Mouse (Mus musculus): ENCODE measurements around the gene Pcbp4. TPM values are rescaled to one million over a fixed set of nuclear protein-coding genes. Genes with fewer than 3 reads are reported as not detected.
A peak's percentile ranks its signal among the peaks of the same experiment; 100 is the strongest.

Gene Pcbp4
- total RNA-seq, 2 experiments from 2014 or later, result 161 to 166 TPM

DNA sequence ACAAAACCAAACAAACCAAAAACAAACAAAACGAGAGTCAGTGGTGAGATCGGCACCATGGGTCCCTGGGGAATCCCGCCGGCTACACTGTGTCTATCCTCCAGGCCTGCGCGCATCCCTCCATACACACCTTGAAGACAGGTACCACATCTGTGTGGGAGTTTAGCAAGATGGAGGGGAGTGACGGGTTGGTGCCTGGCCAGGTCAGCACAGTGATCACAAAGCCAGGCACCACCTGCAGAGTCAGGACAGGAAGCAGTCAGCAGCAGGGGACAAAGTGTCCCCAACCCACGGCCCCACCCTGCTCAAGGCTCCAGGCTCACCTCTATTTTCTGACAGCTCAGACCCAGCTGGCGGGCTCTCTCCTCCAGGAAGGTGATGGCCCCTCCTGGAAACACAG, 16.5 kb upstream of the Pcbp4 start:
- DNase-seq (ENCODE audit: low spot score in 2 of 2), result no peak
- intact Hi-C loops (cut with DNase I), result no loop called here

DNA sequence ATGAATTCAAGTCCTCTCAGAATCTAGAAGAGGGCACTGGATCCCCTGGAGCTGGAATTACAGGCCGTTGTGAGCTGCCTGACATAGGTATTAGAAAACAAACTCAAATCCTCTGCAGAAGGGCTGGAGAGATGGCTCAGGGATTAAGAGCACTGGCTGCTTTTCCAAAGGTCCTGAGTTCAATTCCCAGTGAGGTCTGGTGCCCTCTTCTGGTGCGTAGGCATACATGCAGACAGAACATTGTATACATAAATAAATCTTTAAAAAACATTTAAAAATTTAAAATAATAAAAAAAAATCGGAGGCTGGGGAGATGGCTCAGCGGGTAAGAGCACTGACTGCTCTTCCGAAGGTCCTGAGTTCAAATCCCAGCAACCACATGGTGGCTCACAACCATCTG, 10.4 kb upstream of the Pcbp4 start:
- no peak for DNase-seq (ENCODE audit: low spot score in 2 of 2)
- intact Hi-C loops (cut with DNase I), result no loop called here

DNA sequence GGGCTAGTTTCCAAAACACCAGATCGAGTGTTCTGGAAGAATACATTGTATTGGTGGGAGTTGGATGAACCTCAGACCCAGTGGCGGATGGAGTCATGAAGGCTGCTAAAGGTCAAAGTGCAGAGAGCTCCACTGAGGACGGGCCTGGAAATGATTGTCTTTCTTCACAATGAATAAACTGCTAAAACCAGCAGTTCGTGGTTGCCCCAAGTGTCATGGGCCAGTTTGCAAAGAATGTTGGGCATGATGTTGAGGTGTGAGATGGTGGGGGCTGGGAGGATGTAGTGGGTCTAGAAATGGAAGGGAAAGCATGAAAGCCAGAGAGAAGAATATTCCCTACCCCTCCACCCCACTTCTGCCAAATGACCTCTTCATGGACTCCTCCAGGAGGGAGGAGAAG, 8.3 kb upstream of the Pcbp4 start:
- intact Hi-C loops (cut with DNase I), result no loop called here
- no peak for DNase-seq (ENCODE audit: low spot score in 2 of 2)

DNA sequence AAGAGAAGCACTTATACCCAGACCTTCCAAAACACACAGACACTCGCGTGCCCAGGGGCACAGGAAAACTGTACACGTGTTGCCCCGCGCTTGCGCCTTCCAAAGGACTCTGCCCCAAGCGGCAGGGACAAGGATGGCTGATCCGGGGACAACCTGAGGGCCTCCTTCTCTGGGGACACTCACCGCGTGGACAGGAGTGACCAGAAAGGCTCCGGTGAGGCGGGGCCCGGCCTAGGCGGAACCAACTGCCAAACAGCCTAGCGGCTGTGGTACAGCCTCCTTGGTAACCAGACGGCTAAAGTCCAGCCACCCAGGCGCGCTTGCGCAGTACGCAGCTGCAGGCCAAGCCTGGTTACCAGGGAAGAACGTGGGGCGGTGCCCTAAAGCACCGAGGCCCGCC, 5.7 kb upstream of the Pcbp4 start, which contains the start of the genes Abhd14b and Abhd14a:
TSS of gene Abhd14b (plus strand) at position 112 of the 400 bp plus-strand sequence.
TSS of gene Abhd14a (minus strand) at position 331 of the 400 bp plus-strand sequence.
- intact Hi-C loops (cut with DNase I), result no loop called here
- DNase-seq (ENCODE audit: low spot score in 2 of 2), result peak; percentile 92 to 96

DNA sequence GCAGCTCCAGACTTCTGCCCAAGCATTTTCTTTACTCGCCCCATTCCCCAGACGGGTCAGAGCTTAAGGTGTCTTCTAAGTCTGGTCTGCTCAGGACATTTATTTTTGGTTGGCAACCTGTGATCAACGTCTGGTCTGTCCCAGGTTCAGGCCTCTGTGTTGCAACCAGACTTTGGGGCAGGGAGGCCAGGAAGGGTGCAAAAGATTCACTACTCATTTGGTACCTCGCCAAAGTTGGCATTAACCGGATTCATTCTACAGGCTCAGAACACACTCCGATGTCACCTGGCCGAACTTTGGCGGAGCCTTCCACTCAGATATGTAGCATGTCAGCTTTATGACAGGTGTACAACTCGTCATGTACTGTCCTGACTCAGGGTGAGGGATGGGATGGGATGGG, 5.1 kb upstream of the Pcbp4 start:
- intact Hi-C loops (cut with DNase I), result loop anchor here (2.0 kb wide), 1 partner anchor 29 kb away; the partner anchor contains the start of gene Parp3
- DNase-seq (ENCODE audit: low spot score in 2 of 2), result no peak

DNA sequence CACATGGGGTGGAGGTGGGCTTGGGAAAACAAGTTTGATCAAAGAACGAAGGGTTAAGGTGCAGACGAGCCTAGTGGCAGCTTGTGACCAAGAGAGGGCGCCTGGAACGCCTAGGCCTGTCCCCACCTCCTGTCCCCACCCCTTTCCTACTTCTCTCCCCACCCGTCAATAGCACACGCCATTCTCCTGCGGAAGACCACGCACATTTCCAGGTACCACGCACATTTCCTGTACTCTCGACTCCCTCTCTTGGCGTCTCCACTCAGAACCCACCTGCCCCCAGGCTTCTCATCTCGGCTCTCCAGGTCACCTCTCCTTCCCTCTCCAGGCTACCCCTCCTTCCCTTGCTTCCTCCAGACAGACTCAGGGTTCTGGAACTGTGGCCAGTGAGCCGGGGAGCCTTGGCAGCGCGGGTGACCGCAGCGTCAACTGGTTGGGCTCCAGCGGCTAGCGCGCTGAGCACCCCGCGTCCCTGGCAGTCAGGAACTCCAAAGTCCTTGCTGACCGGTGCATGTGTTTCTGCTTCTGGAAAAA, 4.5 kb upstream of the Pcbp4 start:
- intact Hi-C loops (cut with DNase I), result loop anchor here (2.0 kb wide), 1 partner anchor 28 kb away; the partner anchor contains the start of gene Parp3
- DNase-seq (ENCODE audit: low spot score in 2 of 2), result peak; percentile 75 to 77

DNA sequence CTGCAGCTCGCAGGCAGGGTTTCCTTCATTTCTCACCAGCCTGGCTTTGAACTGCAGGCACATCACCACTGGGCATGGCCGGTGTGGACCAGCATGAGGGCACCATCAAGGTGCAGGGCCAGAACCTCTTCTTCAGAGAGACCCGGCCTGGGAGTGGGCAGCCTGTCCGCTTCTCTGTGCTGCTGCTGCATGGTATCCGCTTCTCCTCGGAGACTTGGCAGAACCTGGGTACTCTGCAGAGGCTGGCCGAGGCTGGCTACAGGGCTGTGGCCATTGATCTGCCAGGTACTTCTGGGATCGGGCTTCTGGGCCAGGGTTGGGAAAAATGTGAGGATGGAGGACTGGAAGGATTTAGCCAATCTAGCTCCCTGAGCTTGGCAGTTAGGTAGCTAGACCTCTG, 3.1 kb upstream of the Pcbp4 start:
- no peak for DNase-seq (ENCODE audit: low spot score in 2 of 2)
- intact Hi-C loops (cut with DNase I), result loop anchor here (2.0 kb wide), 1 partner anchor 27 kb away; the partner anchor contains the start of gene Parp3

DNA sequence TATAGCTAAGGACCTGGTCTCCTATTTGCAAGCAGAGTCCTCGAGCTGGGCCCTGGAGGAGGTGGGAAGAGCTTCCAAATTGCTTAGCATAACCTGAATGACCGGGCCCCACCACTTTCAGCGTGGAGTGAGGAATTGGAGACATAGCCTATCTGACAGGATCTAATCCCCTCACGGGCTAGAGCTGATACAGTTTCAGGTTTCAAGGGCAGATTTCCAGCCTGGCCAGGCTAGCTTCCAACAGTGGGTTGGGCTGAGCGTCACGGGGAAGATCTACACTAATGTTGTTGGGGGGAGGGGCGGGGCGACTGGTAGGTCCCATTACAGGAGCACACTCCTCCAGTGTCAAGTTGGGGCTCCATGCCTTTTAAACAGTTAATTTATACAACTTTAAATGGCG, 2.4 kb upstream of the Pcbp4 start:
- intact Hi-C loops (cut with DNase I), result no loop called here
- no peak for DNase-seq (ENCODE audit: low spot score in 2 of 2)

DNA sequence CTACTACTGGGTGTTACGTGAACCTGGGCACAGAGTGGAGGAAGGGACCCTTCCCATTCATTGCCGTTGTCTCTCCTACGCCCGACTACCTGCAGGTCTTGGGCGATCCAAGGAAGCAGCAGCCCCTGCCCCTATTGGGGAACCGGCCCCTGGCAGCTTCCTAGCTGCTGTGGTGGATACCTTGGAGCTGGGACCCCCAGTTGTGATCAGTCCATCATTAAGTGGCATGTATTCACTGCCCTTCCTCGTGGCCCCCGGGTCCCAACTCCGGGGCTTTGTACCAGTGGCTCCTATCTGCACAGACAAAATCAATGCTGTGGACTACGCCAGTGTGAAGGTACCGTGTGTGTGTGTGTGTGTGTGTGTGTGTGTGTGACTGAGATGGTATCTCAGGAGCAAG, 1.8 kb upstream of the Pcbp4 start:
- no peak for DNase-seq (ENCODE audit: low spot score in 2 of 2)
- intact Hi-C loops (cut with DNase I), result no loop called here

DNA sequence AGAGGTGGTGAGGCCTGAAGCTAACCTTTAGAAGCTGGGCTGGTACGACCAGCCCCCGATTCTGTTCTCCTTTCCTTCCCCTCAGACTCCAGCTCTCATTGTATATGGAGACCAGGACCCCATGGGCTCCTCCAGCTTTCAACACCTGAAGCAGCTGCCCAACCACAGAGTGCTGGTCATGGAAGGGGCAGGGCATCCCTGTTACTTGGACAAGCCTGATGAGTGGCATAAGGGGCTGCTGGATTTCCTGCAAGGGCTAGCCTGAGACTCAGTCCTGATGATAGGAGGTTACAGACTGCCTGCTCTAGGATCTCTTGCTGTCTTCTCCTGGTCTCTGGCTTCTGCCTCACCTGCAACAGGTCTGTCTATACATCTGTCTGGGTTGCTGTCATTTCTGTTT, 1.2 kb upstream of the Pcbp4 start:
- intact Hi-C loops (cut with DNase I), result no loop called here
- DNase-seq (ENCODE audit: low spot score in 2 of 2), result no peak

DNA sequence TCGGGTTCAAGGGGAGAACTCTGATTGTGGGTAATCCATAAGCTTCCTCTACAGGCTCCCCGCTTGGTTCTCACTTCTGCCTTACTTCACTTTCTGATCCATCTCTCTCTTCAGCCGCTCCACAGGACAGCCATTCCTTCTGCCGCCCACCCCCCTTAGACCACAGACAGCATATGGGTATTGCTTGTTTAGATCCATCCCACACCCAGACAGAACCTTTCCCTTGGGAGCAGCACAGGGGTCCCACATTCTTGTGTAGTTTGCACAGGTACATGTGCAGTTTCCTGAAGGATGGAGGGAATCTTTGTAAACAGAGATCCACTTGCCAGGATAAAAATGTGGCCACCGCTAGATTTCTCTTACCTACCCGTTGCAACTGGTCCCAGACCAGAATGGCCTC, 740 bp upstream of the Pcbp4 start:
- intact Hi-C loops (cut with DNase I), result no loop called here
- DNase-seq (ENCODE audit: low spot score in 2 of 2), result no peak

DNA sequence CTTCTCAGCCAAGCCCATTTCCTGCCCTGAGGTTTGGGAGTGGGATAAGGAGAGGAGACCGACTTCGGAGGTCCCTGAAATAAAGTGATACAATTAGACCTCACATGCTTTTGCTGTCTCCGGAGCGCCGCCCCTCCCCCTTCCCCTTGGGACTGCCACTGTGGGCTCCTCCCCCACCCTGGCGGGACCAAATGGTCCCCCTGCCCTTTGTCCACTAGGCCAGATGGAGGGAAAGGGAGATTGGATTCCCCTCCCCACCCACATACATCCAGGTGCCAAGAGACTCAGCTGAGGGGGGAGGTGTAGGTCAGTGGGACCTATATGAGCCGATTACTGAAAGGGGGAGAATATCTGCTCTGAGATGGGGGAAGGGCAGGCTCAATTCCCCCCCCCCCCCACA, 270 bp upstream of the Pcbp4 start:
- intact Hi-C loops (cut with DNase I), result no loop called here
- no peak for DNase-seq (ENCODE audit: low spot score in 2 of 2)

DNA sequence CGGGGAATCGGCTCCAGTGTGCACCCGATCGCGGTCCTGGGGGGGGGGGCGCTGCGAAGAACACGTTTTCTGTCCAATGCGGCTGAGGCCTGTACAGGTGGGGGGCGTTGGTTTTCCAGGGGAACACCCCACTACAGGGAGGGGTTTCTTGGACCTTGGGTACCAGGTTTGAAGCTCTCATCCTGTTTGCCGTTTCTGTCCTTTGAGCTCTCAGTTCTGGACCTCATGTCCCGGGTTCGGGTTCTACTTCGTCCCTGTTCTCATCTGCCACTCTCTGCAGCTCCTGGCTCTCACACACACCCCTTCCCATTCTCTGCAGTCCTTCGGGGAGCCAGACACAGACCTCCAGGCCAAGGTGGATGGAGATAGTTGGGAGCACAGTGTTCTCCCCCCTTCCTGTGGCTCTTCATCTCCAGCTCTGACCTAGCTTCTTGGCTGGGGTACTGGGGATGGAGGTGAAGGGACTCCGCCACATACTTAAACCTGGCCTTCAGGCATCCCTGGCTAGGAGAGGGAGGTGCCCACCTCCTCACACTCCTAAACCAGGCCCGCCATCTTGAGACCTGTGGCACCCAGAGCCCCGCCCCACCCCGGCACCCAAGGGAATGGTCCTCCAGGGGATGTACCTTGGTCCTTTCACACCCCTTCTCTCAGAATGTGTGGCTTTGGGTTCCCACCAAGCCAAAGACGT, 1.1 kb downstream of the Pcbp4 start:
- DNase-seq (ENCODE audit: low spot score in 2 of 2), result no peak

DNA sequence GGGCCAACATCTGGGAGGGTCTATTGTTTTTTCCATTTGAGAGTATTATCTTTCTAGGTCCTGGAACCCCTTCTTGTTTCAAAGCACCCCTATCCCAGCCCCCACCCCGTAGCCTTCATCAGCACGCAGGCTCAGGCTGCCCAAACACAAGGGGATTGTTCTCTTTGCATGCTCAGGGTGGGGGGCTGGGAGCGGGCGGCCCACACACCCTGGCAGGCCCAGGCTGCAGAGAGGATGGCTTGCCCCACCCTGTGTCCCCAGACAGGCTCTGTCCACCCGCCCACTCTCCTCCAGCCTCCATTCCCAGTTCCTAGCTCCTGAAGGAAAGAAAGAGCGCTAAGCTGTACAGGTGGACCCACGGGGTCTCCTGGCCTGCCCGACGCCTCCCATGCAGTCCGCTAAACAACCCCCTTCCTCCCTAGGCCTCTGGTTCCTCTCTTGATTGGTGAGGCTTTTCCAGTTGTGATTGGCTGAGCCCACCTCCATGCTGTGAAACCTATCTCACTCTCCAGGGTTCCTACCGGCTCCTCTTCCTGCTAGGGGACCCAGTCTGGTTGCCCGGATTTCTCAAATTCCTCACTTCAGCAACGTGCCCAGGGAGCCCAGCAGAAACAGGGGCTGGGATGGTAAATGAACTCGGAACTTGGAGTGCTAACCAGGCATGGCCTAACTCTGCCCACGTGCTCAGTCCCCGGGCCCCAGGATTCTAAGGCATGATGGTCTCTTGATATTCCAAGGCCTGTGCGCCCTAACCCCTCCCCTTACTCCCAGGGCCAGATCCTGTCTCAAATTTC, 2.0 kb downstream of the Pcbp4 start:
- DNase-seq (ENCODE audit: low spot score in 2 of 2), result peak; percentile 43 to 69
- intact Hi-C loops (cut with DNase I), result no loop called here

More for the DNA sequence above, 1.1 kb downstream of the Pcbp4 start:
- intact Hi-C loops (cut with DNase I), result no loop called here

DNA sequence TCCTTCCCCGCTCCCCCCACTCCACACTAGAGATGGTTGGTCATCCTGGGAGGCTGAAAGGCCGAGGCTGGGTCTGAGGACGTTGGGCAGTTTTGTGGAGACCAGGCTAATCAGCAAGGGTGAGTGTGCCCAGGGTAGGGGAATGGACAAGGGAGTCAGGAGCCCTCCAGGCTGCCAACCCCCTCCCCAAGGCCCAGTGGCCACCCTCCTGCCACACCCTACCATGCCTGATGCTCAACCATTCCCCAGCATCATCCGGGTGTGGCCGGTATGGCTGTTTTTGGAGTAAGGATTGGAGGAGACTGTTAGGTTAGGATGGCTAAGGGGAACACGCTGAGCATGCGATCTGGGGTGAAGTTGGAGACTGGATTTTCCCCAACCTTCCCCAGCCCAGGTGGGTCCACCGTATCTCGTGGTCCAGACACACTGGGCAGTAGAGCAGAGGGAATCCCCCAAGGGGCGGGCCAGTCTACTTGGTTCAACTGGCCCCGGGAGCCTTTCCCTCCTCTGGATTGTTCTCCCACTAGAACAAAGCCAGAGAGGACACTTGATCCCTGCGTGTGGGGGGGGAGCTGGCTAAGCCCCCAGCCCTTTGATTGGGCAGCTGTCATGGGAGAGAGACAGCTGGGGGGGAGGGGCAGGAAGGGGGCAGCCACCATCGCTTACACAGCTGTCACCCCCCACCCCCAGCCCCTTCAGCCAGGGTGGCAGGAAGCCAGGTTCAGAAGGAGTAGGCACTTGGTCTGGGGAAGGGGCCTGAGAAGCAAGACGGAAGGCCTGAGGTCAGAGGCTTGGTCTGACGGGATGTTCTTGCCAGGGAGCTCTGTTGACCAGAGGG, 3.5 kb downstream of the Pcbp4 start:
- intact Hi-C loops (cut with DNase I), result no loop called here

DNA sequence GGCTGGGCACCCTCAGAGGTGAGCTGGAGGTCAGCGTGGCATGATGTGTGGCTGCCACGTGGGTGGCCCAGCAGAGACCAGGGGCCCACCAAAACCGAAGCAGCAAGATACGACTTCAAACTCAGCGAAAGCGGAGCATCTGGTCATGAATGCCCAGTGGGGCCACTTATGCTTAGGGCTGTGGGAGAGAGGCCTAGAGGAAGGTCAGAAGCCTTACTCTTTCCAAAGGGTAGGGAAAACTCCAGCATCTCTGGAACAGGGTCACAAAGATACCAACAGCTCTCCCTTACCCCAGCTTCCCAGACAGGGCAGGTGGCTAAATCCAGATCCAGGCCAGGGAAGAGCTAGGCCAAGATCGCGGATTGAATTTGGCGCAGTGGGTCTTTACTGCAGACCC, 4.1 kb downstream of the Pcbp4 start:
- intact Hi-C loops (cut with DNase I), result no loop called here
- no peak for DNase-seq (ENCODE audit: low spot score in 2 of 2)

More for the DNA sequence above, 3.5 kb downstream of the Pcbp4 start:
- DNase-seq (ENCODE audit: low spot score in 2 of 2), result no peak

DNA sequence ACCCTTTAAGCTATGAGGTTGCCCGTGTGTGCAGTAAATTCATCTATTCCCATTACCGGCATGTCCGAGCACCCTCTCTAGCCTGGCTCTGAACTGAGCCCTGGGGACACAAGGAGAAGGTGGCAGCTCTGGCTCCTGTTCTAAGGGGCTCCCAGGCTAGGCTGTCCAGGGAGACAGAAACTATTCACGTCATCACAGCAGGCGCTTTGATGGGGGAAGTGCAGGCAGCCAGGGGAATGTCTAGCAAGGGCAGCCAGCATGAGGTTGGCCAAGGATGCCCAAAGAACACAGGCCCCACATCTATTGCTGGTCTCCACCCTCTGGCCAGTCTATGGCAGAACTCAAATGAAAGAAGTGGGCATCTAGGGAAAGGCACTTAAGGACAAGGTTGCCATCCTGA, 4.8 kb downstream of the Pcbp4 start:
- intact Hi-C loops (cut with DNase I), result no loop called here
- DNase-seq (ENCODE audit: low spot score in 2 of 2), result no peak

DNA sequence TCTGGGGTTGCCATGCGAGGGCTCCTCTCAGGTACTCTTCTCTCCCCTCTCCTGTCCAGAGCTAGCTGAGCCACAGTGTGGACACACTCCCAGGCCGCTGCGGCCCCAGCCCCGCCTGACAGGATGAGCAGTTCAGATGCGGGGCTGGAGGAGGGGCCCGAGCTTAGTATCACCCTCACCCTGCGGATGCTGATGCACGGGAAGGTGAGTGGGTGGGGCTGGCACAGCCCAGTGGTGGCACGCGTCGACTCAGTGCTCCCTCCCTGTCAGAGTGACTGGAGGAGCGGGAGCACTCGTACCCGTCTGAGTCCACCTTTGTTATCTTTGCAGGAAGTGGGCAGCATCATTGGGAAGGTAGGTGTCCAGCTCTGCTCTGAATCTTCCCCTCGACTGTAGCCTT, 6.9 kb downstream of the Pcbp4 start:
- intact Hi-C loops (cut with DNase I), result no loop called here
- peak in 1 of 2 experiments; percentile 55 for DNase-seq (ENCODE audit: low spot score in 2 of 2)

DNA sequence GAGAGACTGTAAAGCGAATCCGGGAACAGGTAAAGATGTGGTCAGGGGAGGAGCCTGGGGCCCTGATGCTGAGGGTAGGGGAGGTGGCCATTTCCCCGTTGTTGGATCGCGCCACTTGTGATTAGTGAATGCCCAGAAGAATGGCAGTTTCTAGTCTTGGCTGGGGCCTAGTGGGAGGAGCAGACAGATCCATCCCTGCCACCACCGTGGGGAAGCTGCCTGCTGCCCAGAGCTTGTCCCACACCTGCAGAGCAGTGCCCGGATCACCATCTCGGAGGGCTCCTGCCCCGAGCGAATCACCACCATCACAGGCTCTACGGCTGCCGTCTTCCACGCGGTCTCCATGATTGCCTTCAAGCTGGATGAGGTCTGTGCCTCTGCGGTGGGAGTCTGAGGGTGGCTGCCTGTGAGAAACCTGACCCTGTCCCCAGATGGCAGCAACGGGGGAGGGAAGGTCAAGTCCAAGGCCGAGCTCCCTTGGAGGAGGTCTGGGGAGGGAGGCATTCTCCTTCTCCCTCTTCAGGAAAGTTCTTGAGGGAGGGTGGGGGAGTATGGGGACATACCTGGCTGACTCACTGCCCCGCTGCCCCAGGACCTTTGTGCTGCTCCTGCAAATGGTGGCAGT, 7.4 kb downstream of the Pcbp4 start:
- no peak for DNase-seq (ENCODE audit: low spot score in 2 of 2)
- intact Hi-C loops (cut with DNase I), result no loop called here
